Mouse (Mus musculus): Measurements from ENCODE around the gene Hsp90ab1. TPM values are rescaled to one million over a fixed set of nuclear protein-coding genes. Genes with fewer than 3 reads are reported as not detected.

Hsp90ab1 gene
- polyA plus RNA-seq, 1 experiment: 1,562 TPM

DNA sequence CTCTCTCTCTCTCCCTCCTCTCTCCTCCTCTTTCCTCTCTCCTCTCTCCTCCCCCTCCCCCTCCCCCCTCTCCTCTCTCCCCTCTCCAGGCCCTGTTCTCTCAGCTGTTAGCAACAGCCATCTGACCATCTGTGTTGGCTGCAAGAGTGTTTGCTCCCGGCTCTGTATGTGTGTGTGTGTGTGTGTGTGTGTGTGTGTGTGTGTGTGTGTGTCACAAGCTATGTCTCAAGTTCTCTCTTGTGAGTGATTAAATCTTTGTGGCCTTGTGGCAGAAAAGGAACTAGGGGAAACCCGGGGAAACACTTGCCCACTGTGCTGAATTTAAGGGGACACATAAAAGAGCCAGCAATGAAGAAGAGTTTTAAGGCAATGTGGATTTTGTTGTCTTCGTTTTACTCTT is 24.7 kb upstream of the Hsp90ab1 start:
- no peak overlapping the region for H3K4me3 ChIP-seq (ENCODE audit: insufficient read depth, low read length)
- peaks cover 4% of the 10 kb centered on the region; the same call in 1 of the 2 replicates for H3K4me1 ChIP-seq (ENCODE audit: control insufficient read depth, insufficient read depth, low read length)
- no peak for TF ChIP-seq CTCF (IDR thresholded peaks at IDR 0.05; ENCODE audit: borderline replicate concordance, insufficient read depth, low read length)
- no peak for TF ChIP-seq POLR2A (IDR thresholded peaks at IDR 0.05; ENCODE audit: low read depth, low read length)
- no peak overlapping the region for H3K27ac ChIP-seq (ENCODE audit: insufficient read depth, low read length)

- Histone ChIP-seq H3K4me3 (ENCODE audit: insufficient read depth, low read length) (no peak overlapping the region), H3K27ac (ENCODE audit: insufficient read depth, low read length) (peak overlapping the region; percentile 71), H3K4me1 (ENCODE audit: control insufficient read depth, insufficient read depth, low read length) (peaks cover 4% of the 10 kb centered on the region; the same call in 1 of the 2 replicates)
- TF ChIP-seq CTCF (IDR thresholded peaks at IDR 0.05; ENCODE audit: borderline replicate concordance, insufficient read depth, low read length): peak; percentile 42; the same call in 1 of the 2 replicates
- TF ChIP-seq POLR2A (IDR thresholded peaks at IDR 0.05; ENCODE audit: low read depth, low read length): peak; percentile 17; the same call in 1 of the 2 replicates
Observed at GRCm38 (mm10) chr17:45596631-45597396, 23.7 kb upstream of the Hsp90ab1 start.

DNA sequence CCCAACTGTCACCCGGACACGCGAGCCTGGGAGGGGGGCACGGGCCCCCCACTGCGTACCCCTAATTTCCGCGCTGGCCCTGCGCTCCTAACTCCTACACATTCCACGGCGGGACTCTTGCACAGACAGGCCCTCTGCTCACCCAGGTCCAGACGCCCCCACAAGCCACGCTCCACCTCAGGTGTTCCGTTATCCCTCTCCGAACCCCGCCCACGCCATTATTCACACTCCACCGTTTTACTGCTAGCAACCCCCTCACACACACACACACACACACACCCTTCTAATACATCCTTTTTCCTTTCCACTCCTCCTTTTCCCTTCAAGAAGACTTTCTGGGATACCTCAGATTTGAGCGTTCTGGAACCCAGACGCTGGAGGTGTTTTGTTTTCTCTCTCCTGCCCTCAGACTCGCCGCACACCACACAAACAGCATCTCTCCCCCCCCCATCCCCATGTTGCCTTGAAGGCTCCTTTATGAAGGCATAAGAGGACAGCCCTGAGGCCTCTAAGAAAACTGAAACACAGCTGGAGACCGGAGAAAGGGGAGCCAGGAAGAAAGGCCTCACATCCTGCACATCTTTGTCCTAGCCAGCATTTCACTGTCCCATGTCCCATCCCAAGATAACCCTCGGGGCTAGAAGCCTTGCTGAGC is 22.8 kb upstream of the Hsp90ab1 start:
- Histone ChIP-seq H3K4me3 (ENCODE audit: insufficient read depth, low read length) (peak overlapping the region; percentile 41), H3K27ac (ENCODE audit: insufficient read depth, low read length) (peak overlapping the region; percentile 37), H3K4me1 (ENCODE audit: control insufficient read depth, insufficient read depth, low read length) (peaks cover 4% of the 10 kb centered on the region; the same call in 1 of the 2 replicates)
- TF ChIP-seq POLR2A (IDR thresholded peaks at IDR 0.05; ENCODE audit: low read depth, low read length): no peak
- TF ChIP-seq CTCF (IDR thresholded peaks at IDR 0.05; ENCODE audit: borderline replicate concordance, insufficient read depth, low read length): no peak

- Histone ChIP-seq H3K4me1 (ENCODE audit: control insufficient read depth, insufficient read depth, low read length) (peaks cover 4% of the 10 kb centered on the region; the same call in 1 of the 2 replicates), H3K27ac (ENCODE audit: insufficient read depth, low read length) (peak overlapping the region; percentile 37), H3K4me3 (ENCODE audit: insufficient read depth, low read length) (peak overlapping the region; percentile 41)
- peak; percentile 57; the same call in 1 of the 2 replicates for TF ChIP-seq POLR2A (IDR thresholded peaks at IDR 0.05; ENCODE audit: low read depth, low read length)
- TF ChIP-seq CTCF (IDR thresholded peaks at IDR 0.05; ENCODE audit: borderline replicate concordance, insufficient read depth, low read length): no peak
Observed at GRCm38 (mm10) chr17:45594881-45595735, 22.0 kb upstream of the Hsp90ab1 start.

- no peak for TF ChIP-seq POLR2A (IDR thresholded peaks at IDR 0.05; ENCODE audit: low read depth, low read length)
- TF ChIP-seq CTCF (IDR thresholded peaks at IDR 0.05; ENCODE audit: borderline replicate concordance, insufficient read depth, low read length): no peak
- Histone ChIP-seq H3K4me3 (ENCODE audit: insufficient read depth, low read length) (peak overlapping the region; percentile 41), H3K4me1 (ENCODE audit: control insufficient read depth, insufficient read depth, low read length) (peaks cover 4% of the 10 kb centered on the region; the same call in 1 of the 2 replicates), H3K27ac (ENCODE audit: insufficient read depth, low read length) (no peak overlapping the region)
Observed at GRCm38 (mm10) chr17:45594195-45594594, 21.1 kb upstream of the Hsp90ab1 start.

DNA sequence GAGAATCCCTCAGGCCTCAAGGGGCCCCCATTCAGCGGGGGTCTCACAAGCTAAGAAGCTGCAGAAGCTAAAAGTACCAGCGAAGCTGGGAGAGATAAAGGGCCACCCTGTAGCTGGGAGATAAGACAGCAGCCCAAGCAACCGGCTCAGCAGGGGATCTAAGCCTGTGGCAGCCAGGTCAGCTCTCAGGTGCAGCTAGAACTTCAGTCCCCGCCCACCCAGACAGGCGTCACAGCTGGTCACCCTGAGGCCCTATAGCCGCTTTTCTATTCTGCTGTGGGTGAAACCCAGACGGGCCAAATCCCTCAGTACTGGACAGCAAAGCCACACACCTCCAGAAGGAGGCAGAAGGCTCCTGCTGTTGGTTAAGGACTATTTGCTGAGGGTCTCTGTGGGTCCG is 20.4 kb upstream of the Hsp90ab1 start:
- H3K4me3 ChIP-seq (ENCODE audit: insufficient read depth, low read length): no peak overlapping the region; the same call in 1 of the 2 replicates
- no peak overlapping the region for H3K27ac ChIP-seq (ENCODE audit: insufficient read depth, low read length)
- peaks cover 4% of the 10 kb centered on the region; the same call in 1 of the 2 replicates for H3K4me1 ChIP-seq (ENCODE audit: control insufficient read depth, insufficient read depth, low read length)
- TF ChIP-seq POLR2A (IDR thresholded peaks at IDR 0.05; ENCODE audit: low read depth, low read length) (no peak), CTCF (IDR thresholded peaks at IDR 0.05; ENCODE audit: borderline replicate concordance, insufficient read depth, low read length) (no peak)

DNA sequence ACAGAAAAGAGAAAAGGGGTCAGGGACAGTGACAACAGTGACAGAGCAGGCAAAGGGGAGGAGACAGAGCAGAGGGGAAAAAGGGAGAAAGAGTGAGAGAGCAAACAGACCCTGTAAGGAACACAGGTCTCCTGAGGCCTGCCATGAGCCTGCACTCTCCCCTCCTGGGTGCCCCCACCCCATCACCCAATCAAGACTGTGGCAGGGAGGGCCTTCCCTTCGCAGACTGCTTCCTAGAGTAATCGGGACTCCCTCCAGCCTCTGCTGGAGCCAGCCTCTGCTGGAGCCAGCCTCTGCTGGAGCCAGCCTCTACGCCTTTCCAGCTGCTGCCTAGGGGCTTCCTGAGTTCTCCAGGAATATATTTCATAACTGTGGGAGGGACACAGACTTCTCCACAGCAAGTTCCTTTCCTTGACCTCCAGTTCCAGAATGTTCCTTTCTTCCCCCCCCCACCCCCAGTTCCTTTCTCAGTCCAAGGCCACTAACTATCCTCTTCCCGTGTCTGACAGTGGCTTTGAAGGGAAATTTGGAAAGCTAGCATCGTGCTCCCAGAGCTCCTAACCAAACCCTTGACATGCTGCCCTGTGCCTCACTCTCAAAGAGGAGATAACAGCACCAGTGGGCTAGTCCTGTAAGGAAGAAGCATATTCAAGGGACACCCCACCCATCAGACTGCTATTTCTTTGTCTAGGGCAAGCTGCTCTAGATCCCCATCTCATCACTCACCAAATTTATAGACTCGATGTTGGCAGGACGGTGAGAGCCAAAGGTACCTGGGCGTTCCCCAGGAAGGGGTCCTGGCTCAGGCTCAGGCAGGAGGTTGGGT is 19.7 kb upstream of the Hsp90ab1 start:
- Histone ChIP-seq H3K4me1 (ENCODE audit: control insufficient read depth, insufficient read depth, low read length) (peaks cover 4% of the 10 kb centered on the region; the same call in 1 of the 2 replicates), H3K4me3 (ENCODE audit: insufficient read depth, low read length) (no peak overlapping the region), H3K27ac (ENCODE audit: insufficient read depth, low read length) (no peak overlapping the region)
- TF ChIP-seq CTCF (IDR thresholded peaks at IDR 0.05; ENCODE audit: borderline replicate concordance, insufficient read depth, low read length) (no peak), POLR2A (IDR thresholded peaks at IDR 0.05; ENCODE audit: low read depth, low read length) (no peak)

- peaks cover 4% of the 10 kb centered on the region; the same call in 1 of the 2 replicates for H3K4me1 ChIP-seq (ENCODE audit: control insufficient read depth, insufficient read depth, low read length)
- no peak overlapping the region for H3K4me3 ChIP-seq (ENCODE audit: insufficient read depth, low read length)
- no peak overlapping the region for H3K27ac ChIP-seq (ENCODE audit: insufficient read depth, low read length)
- TF ChIP-seq CTCF (IDR thresholded peaks at IDR 0.05; ENCODE audit: borderline replicate concordance, insufficient read depth, low read length) (no peak), POLR2A (IDR thresholded peaks at IDR 0.05; ENCODE audit: low read depth, low read length) (no peak)
Observed at GRCm38 (mm10) chr17:45591701-45592605, 18.9 kb upstream of the Hsp90ab1 start.
